Mouse (Mus musculus): ENCODE measurements around the gene G3bp2. TPM values are rescaled to one million over a fixed set of nuclear protein-coding genes. Genes with fewer than 3 reads are reported as not detected.
A peak's percentile ranks its signal among the peaks of the same experiment; 100 is the strongest.

G3bp2 gene
- polyA plus RNA-seq, 1 experiment from 2014 or later = 79.7 TPM

DNA sequence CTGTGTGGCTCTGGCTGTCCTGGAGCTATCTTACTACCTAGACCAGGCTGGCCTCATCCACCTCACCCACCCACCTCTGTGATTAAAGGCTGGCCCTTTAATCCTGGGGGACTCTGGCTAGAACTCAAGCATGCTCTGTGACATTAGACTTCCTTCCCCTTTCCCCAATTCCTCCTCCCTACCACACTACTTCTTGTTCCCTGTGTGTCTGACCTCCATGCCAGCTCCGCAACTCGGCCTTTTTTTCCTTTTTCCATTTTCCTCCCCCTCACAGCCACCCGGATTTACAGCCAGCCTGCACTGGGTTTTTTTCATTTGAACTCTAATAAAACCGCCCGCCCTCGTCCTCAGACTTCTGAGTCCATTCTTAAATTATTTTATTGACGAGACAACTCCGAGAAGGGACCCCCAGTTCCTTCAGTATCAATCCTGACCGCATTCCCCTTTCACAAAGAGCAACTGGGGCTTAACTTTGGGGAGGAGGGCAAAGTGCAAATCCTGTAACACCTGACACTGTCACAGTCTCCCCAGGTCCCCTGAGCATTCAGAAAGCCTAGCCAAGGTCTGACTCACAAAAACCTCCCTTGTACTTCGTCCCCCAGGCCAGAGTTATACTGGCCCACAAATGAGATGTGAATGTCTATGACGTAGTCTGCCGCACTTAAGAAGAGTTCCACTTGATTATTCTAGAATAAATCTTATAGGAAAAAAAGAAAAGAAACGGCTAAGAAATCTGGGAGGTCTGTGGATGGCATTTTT, 15.0 kb upstream of the G3bp2 start:
- no peaks in the 10 kb centered on the region for H3K9me3 ChIP-seq (replicated peaks)
- 49% methylated on average over 13 of the region's 13 CpGs for WGBS (ENCODE audit: insufficient replicate concordance)
- DNase-seq (no peak), ATAC-seq (ENCODE audit: low read depth) (peak; percentile 28; the same call in 1 of the 2 replicates)
- H3K4me1 ChIP-seq (replicated peaks) = peaks cover 8% of the 10 kb centered on the region; the same call in 1 of the 2 replicates
- no peaks in the 10 kb centered on the region for H3K27me3 ChIP-seq
- H3K36me3 ChIP-seq = no peaks in the 10 kb centered on the region
- H3K4me3 ChIP-seq (replicated peaks) = no peak overlapping the region
- H3K4me2 ChIP-seq = no peak overlapping the region
- no peak overlapping the region for H3K27ac ChIP-seq
- no peak overlapping the region; the same call in 1 of the 2 replicates for H3K9ac ChIP-seq

DNA sequence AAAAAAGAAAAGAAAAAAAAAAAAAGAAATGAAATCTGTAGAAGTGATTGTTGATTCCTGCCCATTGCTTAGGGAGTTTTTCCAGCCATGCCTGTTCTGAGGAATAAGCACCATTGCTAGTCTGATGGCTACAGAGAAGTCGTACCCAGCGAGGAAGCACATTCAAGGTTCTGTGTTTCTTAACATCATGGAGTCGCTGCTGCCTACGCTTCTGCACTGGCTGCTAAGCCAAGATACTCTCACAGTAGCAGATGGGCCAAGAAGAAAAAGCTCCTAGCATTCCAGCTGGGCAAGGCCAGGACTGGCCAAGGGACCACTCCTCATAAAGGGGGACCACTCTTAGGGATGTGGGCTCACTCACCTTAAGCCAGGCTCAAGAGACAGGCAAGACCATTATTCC, 14.3 kb upstream of the G3bp2 start:
- WGBS (ENCODE audit: insufficient replicate concordance) = 86% methylated on average over 4 of the region's 4 CpGs
- ATAC-seq (ENCODE audit: low read depth) (no peak), DNase-seq (no peak)
- H3K9ac ChIP-seq = no peak overlapping the region; the same call in 1 of the 2 replicates
- no peak overlapping the region for H3K4me2 ChIP-seq
- H3K4me1 ChIP-seq (replicated peaks) = peaks cover 10% of the 10 kb centered on the region; the same call in 1 of the 2 replicates
- H3K36me3 ChIP-seq = no peaks in the 10 kb centered on the region
- no peak overlapping the region for H3K27ac ChIP-seq
- no peaks in the 10 kb centered on the region for H3K27me3 ChIP-seq
- H3K9me3 ChIP-seq (replicated peaks) = no peaks in the 10 kb centered on the region
- H3K4me3 ChIP-seq (replicated peaks) = no peak overlapping the region

DNA sequence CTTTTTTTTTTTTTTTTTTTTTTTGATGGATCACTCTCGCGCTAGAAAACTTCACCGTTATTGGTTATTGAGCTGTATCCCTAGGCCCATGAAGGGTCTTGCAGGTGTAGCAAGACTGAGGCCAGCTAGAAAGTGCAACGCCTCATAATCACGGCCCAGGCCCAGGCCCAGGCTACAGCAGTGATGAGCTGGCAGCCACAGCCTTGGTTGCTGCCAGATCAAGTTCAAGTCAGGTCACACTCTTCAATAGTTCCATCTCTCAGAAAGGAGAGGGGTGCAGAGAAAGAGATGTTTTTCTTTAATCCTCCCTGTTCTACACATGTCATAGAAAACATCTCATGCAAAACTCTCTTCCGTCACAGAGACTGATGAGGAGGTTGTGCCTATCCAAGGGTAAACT, 13.3 kb upstream of the G3bp2 start:
- no peak for ATAC-seq (ENCODE audit: low read depth)
- H3K27me3 ChIP-seq = no peaks in the 10 kb centered on the region
- no peak for DNase-seq
- WGBS (ENCODE audit: insufficient replicate concordance) = 79% methylated on average over 6 of the region's 6 CpGs
- no peak overlapping the region for H3K4me3 ChIP-seq (replicated peaks)
- no peaks in the 10 kb centered on the region for H3K36me3 ChIP-seq
- H3K27ac ChIP-seq = no peak overlapping the region
- no peak overlapping the region for H3K9ac ChIP-seq
- H3K4me2 ChIP-seq = no peak overlapping the region
- no peaks in the 10 kb centered on the region for H3K9me3 ChIP-seq (replicated peaks)
- peaks cover 10% of the 10 kb centered on the region; the same call in 1 of the 2 replicates for H3K4me1 ChIP-seq (replicated peaks)

DNA sequence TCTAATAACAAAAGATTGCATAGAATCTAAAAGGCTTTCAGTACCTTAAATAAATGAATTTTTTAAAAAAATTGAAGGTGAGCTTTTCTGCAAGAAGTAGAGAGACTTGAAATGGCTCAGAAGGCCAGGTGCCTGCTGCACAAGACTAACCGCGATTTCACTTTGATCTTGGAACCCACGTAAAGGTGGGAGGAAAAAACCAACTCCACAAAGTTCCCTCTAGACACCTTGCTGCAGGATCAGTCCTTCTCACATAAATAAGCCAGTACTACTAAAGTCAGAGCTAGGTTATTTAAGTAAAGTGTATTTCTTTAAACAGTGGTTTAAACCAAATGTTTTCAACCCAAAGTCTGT, 10.5 kb upstream of the G3bp2 start:
- H3K4me1 ChIP-seq (replicated peaks) = peaks cover 10% of the 10 kb centered on the region; the same call in 1 of the 2 replicates
- H3K4me2 ChIP-seq = no peak overlapping the region
- H3K9ac ChIP-seq = no peak overlapping the region
- H3K9me3 ChIP-seq (replicated peaks) = no peaks in the 10 kb centered on the region
- ATAC-seq (ENCODE audit: low read depth) = no peak
- H3K4me3 ChIP-seq (replicated peaks) = no peak overlapping the region
- no peaks in the 10 kb centered on the region for H3K36me3 ChIP-seq
- H3K27me3 ChIP-seq = no peaks in the 10 kb centered on the region
- 67% methylated on average over 3 of the region's 3 CpGs for WGBS (ENCODE audit: insufficient replicate concordance)
- H3K27ac ChIP-seq = no peak overlapping the region
- DNase-seq = no peak

DNA sequence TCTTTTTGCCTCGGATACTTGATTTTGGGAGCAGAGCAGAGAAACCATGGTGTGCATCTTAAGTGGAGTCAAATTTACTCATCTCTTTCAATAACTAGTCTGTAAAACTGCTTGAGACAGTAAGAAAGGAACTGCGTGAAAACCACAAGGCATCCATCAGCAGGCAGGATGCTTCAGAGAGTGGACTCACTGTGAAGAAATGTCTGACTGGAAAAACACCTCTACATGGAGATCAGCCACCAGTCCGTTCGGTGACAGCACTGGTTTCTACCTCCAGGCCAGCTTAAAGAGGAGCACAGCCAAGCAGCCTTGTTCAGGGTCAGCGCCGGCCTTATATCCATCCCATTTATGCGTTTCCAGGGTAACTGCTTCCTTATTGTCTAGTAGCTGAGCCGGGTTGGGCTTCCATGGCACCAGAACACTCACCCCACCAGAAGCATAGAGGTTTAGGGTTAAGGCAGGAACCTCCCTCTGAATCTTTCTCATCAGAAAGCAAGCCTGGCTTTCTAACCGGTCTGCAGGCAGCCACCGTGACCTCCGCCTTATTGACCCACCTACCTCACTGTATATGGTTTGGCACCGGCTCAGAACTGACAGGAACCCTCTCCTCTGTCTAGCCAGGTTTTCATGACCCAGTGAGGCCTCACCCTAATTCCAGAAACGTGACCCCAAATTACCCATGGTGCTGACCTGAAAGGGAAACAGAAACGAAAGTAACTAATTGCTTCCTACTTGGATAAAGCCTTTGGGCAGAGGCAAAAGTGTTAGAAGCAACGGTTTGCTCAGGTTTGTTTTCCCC, 9.9 kb upstream of the G3bp2 start:
- ATAC-seq (ENCODE audit: low read depth) (no peak), DNase-seq (no peak)
- H3K4me2 ChIP-seq = no peak overlapping the region
- H3K9me3 ChIP-seq (replicated peaks) = no peaks in the 10 kb centered on the region
- H3K9ac ChIP-seq = no peak overlapping the region
- no peaks in the 10 kb centered on the region for H3K36me3 ChIP-seq
- peaks cover 8% of the 10 kb centered on the region; the same call in 1 of the 2 replicates for H3K4me1 ChIP-seq (replicated peaks)
- WGBS (ENCODE audit: insufficient replicate concordance) = 58% methylated on average over 15 of the region's 15 CpGs
- no peak overlapping the region for H3K4me3 ChIP-seq (replicated peaks)
- H3K27me3 ChIP-seq = no peaks in the 10 kb centered on the region
- H3K27ac ChIP-seq = no peak overlapping the region

DNA sequence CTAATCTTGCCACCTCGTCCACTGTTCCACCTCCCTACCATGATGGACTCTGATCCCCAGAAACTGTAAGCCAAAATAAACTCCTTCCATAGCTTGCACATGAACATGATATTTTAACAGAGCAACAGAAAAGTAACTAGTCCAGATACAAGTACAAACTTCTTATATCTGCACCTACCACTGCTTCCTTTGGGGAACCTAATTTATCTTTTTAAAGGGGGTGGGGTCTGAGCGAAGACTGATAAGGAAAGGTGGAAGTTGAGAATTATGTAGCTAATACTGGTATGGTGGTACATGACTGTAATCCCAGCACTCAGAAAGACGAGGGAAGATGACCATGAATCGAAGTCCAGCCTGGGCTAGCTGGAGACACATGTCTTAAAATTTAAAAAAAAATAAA, 4.0 kb upstream of the G3bp2 start:
- Histone ChIP-seq H3K4me2 (no peak overlapping the region), H3K9me3 (replicated peaks) (no peaks in the 10 kb centered on the region), H3K27me3 (no peaks in the 10 kb centered on the region), H3K36me3 (no peaks in the 10 kb centered on the region), H3K27ac (no peak overlapping the region), H3K4me1 (replicated peaks) (peaks cover 23% of the 10 kb centered on the region), H3K9ac (no peak overlapping the region), H3K4me3 (replicated peaks) (no peak overlapping the region)
- ATAC-seq (ENCODE audit: low read depth) (no peak), DNase-seq (no peak)
- WGBS (ENCODE audit: insufficient replicate concordance) = 74% methylated on average over 4 of the region's 4 CpGs

DNA sequence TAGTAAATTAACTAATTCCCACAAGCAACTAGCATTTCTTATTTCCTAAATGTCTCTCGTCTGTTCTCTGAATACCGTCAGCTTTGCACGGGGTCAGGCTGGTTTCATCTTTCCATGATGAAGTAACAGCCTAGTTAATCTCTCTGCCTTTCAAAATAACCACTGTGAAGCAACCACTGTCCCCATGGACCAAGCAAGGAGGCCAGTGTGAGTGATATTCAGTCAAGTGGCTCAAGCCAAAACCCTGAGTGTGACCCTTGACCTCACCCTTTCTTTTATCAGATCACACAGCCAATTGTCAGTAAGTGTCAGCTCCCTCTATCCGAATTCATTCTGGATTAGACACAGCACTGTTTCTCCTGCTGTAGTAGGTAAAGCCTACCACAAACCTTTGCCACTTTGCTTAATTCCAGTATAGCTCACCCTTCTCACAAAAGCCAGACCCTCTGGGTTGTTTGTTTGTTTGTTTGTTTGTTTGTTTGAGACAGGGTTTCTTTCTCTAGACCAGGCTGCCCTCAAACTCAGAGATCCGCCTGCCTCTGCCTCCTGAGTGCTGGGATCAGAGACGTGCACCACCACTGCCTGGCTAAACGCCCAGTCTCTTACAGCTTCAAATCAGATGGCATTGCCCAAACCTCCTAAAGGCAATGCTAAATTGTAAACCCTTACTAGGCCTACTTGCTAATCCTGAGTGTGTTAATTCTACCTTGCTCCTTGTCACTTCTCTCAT, 2.5 kb upstream of the G3bp2 start:
- no peak overlapping the region for H3K4me3 ChIP-seq (replicated peaks)
- 81% methylated on average over 7 of the region's 7 CpGs for WGBS (ENCODE audit: insufficient replicate concordance)

DNA sequence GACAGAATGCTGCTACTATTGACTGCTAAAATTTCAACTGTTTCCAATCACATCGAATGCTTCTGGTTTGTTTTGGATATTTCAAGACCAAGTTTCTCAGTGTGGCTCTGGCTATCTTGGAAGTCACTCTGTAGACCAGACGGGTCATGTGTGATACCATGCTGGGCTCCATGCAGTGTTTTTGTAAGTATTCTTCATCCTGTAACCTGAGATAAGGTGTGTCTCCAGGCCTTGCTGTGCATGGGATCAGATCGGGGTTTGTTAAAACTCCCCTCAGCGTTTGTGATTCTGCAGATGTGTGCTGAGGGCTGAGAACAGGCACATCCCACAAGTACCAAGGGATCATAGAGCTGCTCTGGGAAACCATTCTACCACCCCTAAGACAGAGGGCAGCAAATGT, 1.7 kb upstream of the G3bp2 start:
- no peaks in the 10 kb centered on the region for H3K9me3 ChIP-seq (replicated peaks)
- no peak overlapping the region for H3K9ac ChIP-seq
- no peak overlapping the region for H3K4me3 ChIP-seq (replicated peaks)
- WGBS (ENCODE audit: insufficient replicate concordance) = 52% methylated on average over 4 of the region's 4 CpGs
- peaks cover 45% of the 10 kb centered on the region for H3K4me1 ChIP-seq (replicated peaks)
- H3K27me3 ChIP-seq = no peaks in the 10 kb centered on the region
- no peak overlapping the region for H3K27ac ChIP-seq
- DNase-seq (no peak), ATAC-seq (ENCODE audit: low read depth) (no peak)
- H3K4me2 ChIP-seq = no peak overlapping the region
- H3K36me3 ChIP-seq = no peaks in the 10 kb centered on the region

More for the DNA sequence above, 2.5 kb upstream of the G3bp2 start:
- Histone ChIP-seq H3K9ac (no peak overlapping the region), H3K4me1 (replicated peaks) (peaks cover 38% of the 10 kb centered on the region), H3K9me3 (replicated peaks) (no peaks in the 10 kb centered on the region), H3K27ac (no peak overlapping the region), H3K36me3 (no peaks in the 10 kb centered on the region), H3K4me2 (no peak overlapping the region), H3K27me3 (no peaks in the 10 kb centered on the region)
- ATAC-seq (ENCODE audit: low read depth) (no peak), DNase-seq (no peak)

DNA sequence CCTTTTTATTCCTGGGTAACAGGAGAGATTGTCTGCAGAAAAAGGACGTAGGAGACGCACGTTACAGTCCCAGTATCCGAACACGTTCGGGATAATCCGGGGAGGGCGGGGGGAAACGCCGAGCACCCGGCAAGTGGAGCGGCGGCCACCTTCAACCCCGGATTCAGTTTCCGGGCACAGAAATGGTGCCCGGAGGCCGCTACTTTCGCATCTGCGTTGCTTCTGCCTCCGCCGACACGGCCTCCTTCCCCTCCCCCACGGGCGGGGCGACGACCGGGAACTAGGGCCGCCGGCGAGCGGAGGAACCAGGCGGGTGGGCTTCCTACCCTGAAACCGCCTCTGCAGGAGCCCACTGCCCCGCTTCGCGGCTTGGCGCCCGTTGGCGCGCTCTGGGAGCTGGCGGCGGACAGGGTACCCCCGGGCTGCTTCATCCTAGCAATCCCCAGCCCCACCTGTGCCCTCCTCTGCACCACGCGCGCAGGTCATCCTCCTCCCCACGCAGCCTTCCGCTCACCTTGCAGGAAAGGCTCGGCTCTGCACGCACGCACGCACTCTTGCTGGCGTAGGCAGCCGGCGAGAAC, 608 bp downstream of the G3bp2 start:
- peak overlapping the region; percentile 95 for H3K4me3 ChIP-seq (replicated peaks)
- DNase-seq (peak; percentile 48), ATAC-seq (ENCODE audit: low read depth) (peak; percentile 49)
- no peaks in the 10 kb centered on the region for H3K36me3 ChIP-seq
- no peaks in the 10 kb centered on the region for H3K27me3 ChIP-seq
- peak overlapping the region; percentile 95 for H3K9ac ChIP-seq
- peak overlapping the region; percentile 92 for H3K27ac ChIP-seq
- no peaks in the 10 kb centered on the region for H3K9me3 ChIP-seq (replicated peaks)
- peak overlapping the region; percentile 99 for H3K4me2 ChIP-seq
- WGBS (ENCODE audit: insufficient replicate concordance) = under 1% methylated on average over 55 of the region's 55 CpGs
- H3K4me1 ChIP-seq (replicated peaks) = peaks cover 64% of the 10 kb centered on the region

DNA sequence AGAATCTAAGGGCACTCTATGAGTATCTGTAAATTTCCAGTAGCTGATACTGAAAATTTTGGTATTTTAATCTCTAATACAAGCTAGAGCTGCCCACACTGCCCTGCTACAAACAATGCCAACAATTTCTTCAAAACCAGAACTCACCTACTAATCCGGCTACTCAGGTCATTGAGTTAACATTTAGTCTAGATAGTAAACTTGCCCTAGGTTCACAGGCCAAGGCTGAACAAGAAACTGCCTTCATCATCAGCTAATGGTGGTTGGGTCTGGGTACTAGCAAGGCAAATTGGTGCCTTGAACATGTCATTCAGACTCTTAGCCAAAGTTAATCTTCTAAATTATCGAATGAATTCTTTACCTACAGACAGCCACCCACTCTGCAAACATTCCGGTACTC, 2.2 kb downstream of the G3bp2 start:
- peak overlapping the region; percentile 95 for H3K9ac ChIP-seq
- no peak for DNase-seq
- H3K4me1 ChIP-seq (replicated peaks) = peaks cover 71% of the 10 kb centered on the region
- peak overlapping the region; percentile 53; the same call in 1 of the 2 replicates for H3K27ac ChIP-seq
- peak overlapping the region; percentile 99 for H3K4me2 ChIP-seq
- H3K36me3 ChIP-seq = no peaks in the 10 kb centered on the region
- H3K9me3 ChIP-seq (replicated peaks) = no peaks in the 10 kb centered on the region
- 62% methylated on average over 3 of the region's 3 CpGs for WGBS (ENCODE audit: insufficient replicate concordance)
- peak overlapping the region; percentile 95 for H3K4me3 ChIP-seq (replicated peaks)
- no peak for ATAC-seq (ENCODE audit: low read depth)
- H3K27me3 ChIP-seq = no peaks in the 10 kb centered on the region

DNA sequence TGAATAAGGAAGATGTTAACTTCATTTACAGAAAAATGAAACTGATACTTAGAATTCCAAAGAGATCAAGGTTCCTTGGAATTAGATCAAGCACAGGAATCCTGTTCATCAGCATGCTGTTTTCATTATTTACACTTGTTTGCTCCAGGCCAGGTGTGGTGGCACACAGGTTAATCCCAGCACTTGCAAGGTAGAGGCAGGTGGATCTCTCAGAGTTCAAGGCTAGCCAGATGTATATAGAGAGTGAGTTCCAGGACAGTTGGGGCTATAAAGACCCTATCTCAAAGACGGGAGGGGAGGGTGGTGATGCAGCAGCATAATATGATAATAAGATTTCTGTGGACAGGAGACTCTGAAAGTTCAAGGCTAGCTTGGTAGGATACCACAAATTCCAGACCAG, 3.1 kb downstream of the G3bp2 start:
- H3K4me2 ChIP-seq = 0 out of 2 replicates have a peak overlapping the region, but pooled peaks have one; percentile 99
- H3K4me3 ChIP-seq (replicated peaks) = no peak overlapping the region
- H3K9me3 ChIP-seq (replicated peaks) = no peaks in the 10 kb centered on the region
- no peak overlapping the region for H3K27ac ChIP-seq
- H3K36me3 ChIP-seq = no peaks in the 10 kb centered on the region
- ATAC-seq (ENCODE audit: low read depth) (no peak), DNase-seq (no peak)
- no peaks in the 10 kb centered on the region for H3K27me3 ChIP-seq
- peaks cover 72% of the 10 kb centered on the region for H3K4me1 ChIP-seq (replicated peaks)
- 34% methylated on average over 1 of the region's 1 CpGs for WGBS (ENCODE audit: insufficient replicate concordance)
- H3K9ac ChIP-seq = peak overlapping the region; percentile 3; the same call in 1 of the 2 replicates
